Mouse (Mus musculus): ENCODE measurements around the gene Npb. TPM values are rescaled to one million over a fixed set of nuclear protein-coding genes. Genes with fewer than 3 reads are reported as not detected.

Gene Npb
- polyA plus RNA-seq, 1 experiment from 2014 or later: 1.3 TPM

DNA sequence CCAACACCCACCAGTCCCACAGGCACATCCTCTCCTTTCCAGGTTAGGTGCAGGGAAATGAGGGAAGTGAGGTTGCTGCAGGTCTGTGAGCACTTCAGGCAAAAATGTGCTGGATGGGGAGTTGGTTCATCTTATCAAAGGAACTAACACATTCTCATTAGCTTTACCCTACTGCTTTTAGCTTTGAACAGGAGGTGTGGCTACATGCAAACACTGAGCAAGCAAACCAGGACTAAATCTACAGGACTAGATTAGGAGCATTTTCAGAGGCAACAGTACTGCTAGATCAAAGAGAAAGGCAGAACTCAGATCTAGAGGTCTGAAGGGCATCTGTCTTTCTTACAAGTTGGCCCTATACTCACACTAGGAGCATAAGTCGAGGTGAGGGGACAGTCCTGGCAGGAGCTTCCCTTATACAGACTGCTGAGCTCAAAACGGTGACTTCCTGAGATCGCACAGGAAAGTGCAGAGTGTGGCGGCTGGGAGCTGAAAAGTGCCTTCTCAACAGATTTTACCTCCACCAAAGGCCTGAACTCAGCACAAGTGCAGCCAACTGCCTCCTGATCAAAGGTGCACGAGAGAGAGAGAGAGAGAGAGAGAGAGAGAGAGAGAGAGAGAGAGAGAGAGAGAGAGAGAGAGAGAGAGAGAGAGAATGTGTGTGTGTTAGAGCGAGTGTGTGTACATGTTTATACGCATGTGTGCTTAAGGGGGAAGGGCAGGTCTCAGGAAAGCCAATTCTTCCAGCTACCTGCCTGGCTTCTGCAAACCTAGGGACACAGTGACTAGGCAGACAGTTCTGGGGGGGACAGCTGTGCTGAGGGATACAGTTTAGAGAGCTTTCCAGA, 22.8 kb downstream of the Npb start:
- Histone ChIP-seq H3K4me1 (ENCODE audit: control insufficient read depth, insufficient read depth, low read length) (peaks cover 16% of the 10 kb centered on the region), H3K36me3 (ENCODE audit: control insufficient read depth, insufficient read depth, low read length) (peaks cover 27% of the 10 kb centered on the region), H3K4me2 (ENCODE audit: low read depth, low read length) (peak overlapping the region; percentile 90), H3K4me3 (ENCODE audit: low read depth, low read length) (peak overlapping the region; percentile 95; the same call in 1 of the 2 replicates), H3K9ac (ENCODE audit: low read depth, low read length) (peak overlapping the region; percentile 32), H3K27me3 (replicated peaks; ENCODE audit: control insufficient read depth, insufficient read depth, low read length) (no peaks in the 10 kb centered on the region), H3K27ac (replicated peaks; ENCODE audit: low read depth, low read length) (no peak overlapping the region), H3K9me3 (ENCODE audit: control insufficient read depth, low read length) (no peaks in the 10 kb centered on the region)
- WGBS: 43% methylated on average over 7 of the region's 7 CpGs
- DNase-seq (ENCODE audit: low spot score): no peak
- ATAC-seq (ENCODE audit: low read depth): no peak

GRCm38 (mm10) chr11:120631726-120632448, 23.6 kb downstream of the Npb start:
- Histone ChIP-seq H3K27me3 (replicated peaks; ENCODE audit: control insufficient read depth, insufficient read depth, low read length) (no peaks in the 10 kb centered on the region), H3K4me2 (ENCODE audit: low read depth, low read length) (peak overlapping the region; percentile 90), H3K27ac (replicated peaks; ENCODE audit: low read depth, low read length) (peak overlapping the region; percentile 93; the same call in 1 of the 2 replicates), H3K36me3 (ENCODE audit: control insufficient read depth, insufficient read depth, low read length) (peaks cover 26% of the 10 kb centered on the region), H3K9me3 (ENCODE audit: control insufficient read depth, low read length) (no peaks in the 10 kb centered on the region), H3K4me3 (ENCODE audit: low read depth, low read length) (peak overlapping the region; percentile 95), H3K9ac (ENCODE audit: low read depth, low read length) (peak overlapping the region; percentile 95), H3K4me1 (ENCODE audit: control insufficient read depth, insufficient read depth, low read length) (peaks cover 16% of the 10 kb centered on the region)
- DNase-seq (ENCODE audit: low spot score) (no peak), ATAC-seq (ENCODE audit: low read depth) (no peak)
- WGBS: 62% methylated on average over 4 of the region's 4 CpGs

- ATAC-seq (ENCODE audit: low read depth) (peak; percentile 87), DNase-seq (ENCODE audit: low spot score) (peak; percentile 76)
- H3K4me2 ChIP-seq (ENCODE audit: low read depth, low read length): peak overlapping the region; percentile 90
- H3K9me3 ChIP-seq (ENCODE audit: control insufficient read depth, low read length): no peaks in the 10 kb centered on the region
- peak overlapping the region; percentile 95 for H3K9ac ChIP-seq (ENCODE audit: low read depth, low read length)
- peak overlapping the region; percentile 93 for H3K27ac ChIP-seq (replicated peaks; ENCODE audit: low read depth, low read length)
- H3K4me3 ChIP-seq (ENCODE audit: low read depth, low read length): peak overlapping the region; percentile 95
- WGBS: under 1% methylated on average over 35 of the region's 116 CpGs
- peaks cover 16% of the 10 kb centered on the region for H3K36me3 ChIP-seq (ENCODE audit: control insufficient read depth, insufficient read depth, low read length)
- peaks cover 16% of the 10 kb centered on the region for H3K4me1 ChIP-seq (ENCODE audit: control insufficient read depth, insufficient read depth, low read length)
- H3K27me3 ChIP-seq (replicated peaks; ENCODE audit: control insufficient read depth, insufficient read depth, low read length): no peaks in the 10 kb centered on the region
These were observed 24.6 kb downstream of the Npb start for GRCm38 (mm10) chr11:120632559-120633519.

GRCm38 (mm10) chr11:120633520-120634343, 25.5 kb downstream of the Npb start, which contains the start of gene Mafg:
Gene Mafg (minus strand): TSS chr11:120633600.
- ATAC-seq (ENCODE audit: low read depth) (peak; percentile 93), DNase-seq (ENCODE audit: low spot score) (peak; percentile 98)
- Histone ChIP-seq H3K4me1 (ENCODE audit: control insufficient read depth, insufficient read depth, low read length) (peaks cover 16% of the 10 kb centered on the region), H3K27ac (replicated peaks; ENCODE audit: low read depth, low read length) (peak within 1 kb of the TSS; percentile 93), H3K36me3 (ENCODE audit: control insufficient read depth, insufficient read depth, low read length) (peaks cover 11% of the 10 kb centered on the region), H3K9me3 (ENCODE audit: control insufficient read depth, low read length) (no peaks in the 10 kb centered on the region), H3K4me2 (ENCODE audit: low read depth, low read length) (peak within 1 kb of the TSS; percentile 90), H3K9ac (ENCODE audit: low read depth, low read length) (peak within 1 kb of the TSS; percentile 95), H3K27me3 (replicated peaks; ENCODE audit: control insufficient read depth, insufficient read depth, low read length) (no peaks in the 10 kb centered on the region), H3K4me3 (ENCODE audit: low read depth, low read length) (peak within 1 kb of the TSS; percentile 95)
- 21% methylated on average over 32 of the region's 58 CpGs for WGBS

DNA sequence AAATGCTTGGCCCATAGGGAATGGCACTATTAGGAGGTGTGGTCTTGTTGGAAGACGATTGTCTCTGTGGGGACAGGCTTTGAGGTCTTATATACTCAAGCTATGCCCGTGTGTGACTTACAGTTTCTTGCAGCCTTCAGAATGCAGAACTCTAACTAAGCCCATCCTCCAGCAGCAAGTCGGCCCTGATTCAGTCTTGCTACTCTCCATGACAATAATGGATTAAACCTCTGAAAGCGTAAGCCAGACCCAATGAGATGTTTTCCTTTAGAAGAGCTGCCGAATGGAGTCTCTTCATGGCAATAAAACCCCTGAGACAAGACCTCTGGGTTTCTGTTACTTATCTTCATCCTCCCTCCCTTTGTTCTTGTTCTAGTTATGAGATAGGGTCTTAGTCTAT, 26.5 kb downstream of the Npb start:
- ATAC-seq (ENCODE audit: low read depth): no peak
- 80% methylated on average over 5 of the region's 5 CpGs for WGBS
- no peaks in the 10 kb centered on the region for H3K36me3 ChIP-seq (ENCODE audit: control insufficient read depth, insufficient read depth, low read length)

DNA sequence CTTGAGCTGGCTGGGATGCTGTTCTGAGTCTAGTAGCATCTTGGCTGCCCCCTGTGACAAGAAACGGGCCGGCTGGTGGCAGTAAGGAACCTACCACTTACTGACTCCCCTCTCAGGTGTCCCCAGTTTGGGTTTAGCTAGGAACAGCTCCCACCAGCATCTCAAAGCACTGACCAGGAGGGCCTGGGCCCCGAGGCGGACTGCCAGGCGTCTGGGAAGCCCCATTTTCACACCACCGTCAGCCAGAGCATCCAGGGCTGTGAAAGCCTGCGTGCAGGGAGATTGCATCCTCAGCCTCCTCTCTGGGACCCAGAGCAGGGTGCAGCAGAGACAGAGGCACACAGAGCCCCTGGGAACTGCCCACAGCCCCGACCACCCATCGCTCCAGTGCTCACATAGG, 33.0 kb downstream of the Npb start:
- no peak overlapping the region for H3K27ac ChIP-seq (replicated peaks; ENCODE audit: low read depth, low read length)
- H3K36me3 ChIP-seq (ENCODE audit: control insufficient read depth, insufficient read depth, low read length): no peaks in the 10 kb centered on the region
- 66% methylated on average over 9 of the region's 9 CpGs for WGBS
- no peaks in the 10 kb centered on the region for H3K27me3 ChIP-seq (replicated peaks; ENCODE audit: control insufficient read depth, insufficient read depth, low read length)
- H3K4me2 ChIP-seq (ENCODE audit: low read depth, low read length): no peak overlapping the region
- H3K9ac ChIP-seq (ENCODE audit: low read depth, low read length): no peak overlapping the region
- ATAC-seq (ENCODE audit: low read depth): no peak
- no peaks in the 10 kb centered on the region for H3K9me3 ChIP-seq (ENCODE audit: control insufficient read depth, low read length)
- no peak overlapping the region for H3K4me3 ChIP-seq (ENCODE audit: low read depth, low read length)
- DNase-seq (ENCODE audit: low spot score): no peak
- peaks cover 11% of the 10 kb centered on the region for H3K4me1 ChIP-seq (ENCODE audit: control insufficient read depth, insufficient read depth, low read length)

More for the DNA sequence above, 26.5 kb downstream of the Npb start:
- Histone ChIP-seq H3K27ac (replicated peaks; ENCODE audit: low read depth, low read length) (no peak overlapping the region), H3K4me1 (ENCODE audit: control insufficient read depth, insufficient read depth, low read length) (peaks cover 15% of the 10 kb centered on the region), H3K27me3 (replicated peaks; ENCODE audit: control insufficient read depth, insufficient read depth, low read length) (no peaks in the 10 kb centered on the region), H3K4me3 (ENCODE audit: low read depth, low read length) (no peak overlapping the region), H3K4me2 (ENCODE audit: low read depth, low read length) (no peak overlapping the region), H3K9me3 (ENCODE audit: control insufficient read depth, low read length) (no peaks in the 10 kb centered on the region), H3K9ac (ENCODE audit: low read depth, low read length) (no peak overlapping the region)
- no peak for DNase-seq (ENCODE audit: low spot score)

- peak overlapping the region; percentile 91; the same call in 1 of the 2 replicates for H3K4me2 ChIP-seq (ENCODE audit: low read depth, low read length)
- WGBS: 81% methylated on average over 8 of the region's 8 CpGs
- ATAC-seq (ENCODE audit: low read depth): no peak
These were observed 33.6 kb downstream of the Npb start for GRCm38 (mm10) chr11:120641869-120642268.

More at GRCm38 (mm10) chr11:120641869-120642268, 33.6 kb downstream of the Npb start:
- Histone ChIP-seq H3K27ac (replicated peaks; ENCODE audit: low read depth, low read length) (no peak overlapping the region), H3K27me3 (replicated peaks; ENCODE audit: control insufficient read depth, insufficient read depth, low read length) (no peaks in the 10 kb centered on the region), H3K4me3 (ENCODE audit: low read depth, low read length) (no peak overlapping the region), H3K9me3 (ENCODE audit: control insufficient read depth, low read length) (no peaks in the 10 kb centered on the region), H3K4me1 (ENCODE audit: control insufficient read depth, insufficient read depth, low read length) (peaks cover 11% of the 10 kb centered on the region), H3K36me3 (ENCODE audit: control insufficient read depth, insufficient read depth, low read length) (no peaks in the 10 kb centered on the region), H3K9ac (ENCODE audit: low read depth, low read length) (no peak overlapping the region)
- no peak for DNase-seq (ENCODE audit: low spot score)
